Mouse (Mus musculus): ENCODE data around the gene Dscaml1. TPM values are rescaled to one million over a fixed set of nuclear protein-coding genes. Genes with fewer than 3 reads are reported as not detected.

Gene Dscaml1
- polyA plus RNA-seq, 1 experiment from 2014 or later = 0.06 TPM

DNA sequence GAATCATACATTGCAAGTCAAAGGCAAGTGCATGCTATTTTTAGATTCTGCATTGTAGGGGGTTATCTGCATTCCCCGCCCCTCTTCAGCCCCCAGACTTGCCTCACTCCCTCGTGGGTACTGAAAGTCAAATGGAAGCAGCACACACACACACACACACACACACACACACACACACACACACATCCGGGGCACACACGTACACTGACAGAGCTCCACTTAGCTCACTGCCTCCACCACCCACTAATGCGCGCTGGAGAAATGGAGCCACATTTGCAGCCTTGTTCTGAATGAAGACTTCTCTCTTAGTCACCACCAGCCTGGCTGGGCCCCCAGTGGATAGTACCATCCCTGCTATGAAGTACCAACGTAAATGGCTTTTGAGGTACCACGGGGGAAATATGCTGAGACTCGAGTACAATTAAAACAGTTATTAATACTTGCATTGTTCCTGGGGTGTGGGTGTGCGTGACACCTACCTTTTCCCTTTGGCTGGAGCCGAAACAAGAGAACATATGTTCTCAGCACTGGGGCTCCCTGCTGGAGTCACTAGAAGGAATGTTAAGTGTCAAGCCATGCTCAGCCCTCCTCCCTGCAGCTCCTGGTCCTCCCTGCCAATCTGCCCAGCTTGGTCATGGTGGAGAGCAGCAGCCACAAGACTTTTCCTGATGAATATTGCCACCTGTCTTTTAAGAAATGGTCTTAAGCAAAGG lies 91.7 kb downstream of the Dscaml1 start:
- Histone ChIP-seq H3K9me3 (ENCODE audit: control insufficient read depth, low read depth, low read length) (no peaks in the 10 kb centered on the region), H3K27me3 (ENCODE audit: control insufficient read depth, insufficient read depth, low read length) (no peaks in the 10 kb centered on the region), H3K4me3 (ENCODE audit: low read depth, low read length) (no peak overlapping the region), H3K4me2 (replicated peaks; ENCODE audit: low read depth, low read length) (no peak overlapping the region), H3K36me3 (ENCODE audit: control insufficient read depth, insufficient read depth, low read length) (no peaks in the 10 kb centered on the region), H3K27ac (ENCODE audit: low read length) (no peak overlapping the region), H3K9ac (replicated peaks; ENCODE audit: low read depth, low read length) (no peak overlapping the region), H3K4me1 (ENCODE audit: control insufficient read depth, insufficient read depth, low read length) (no peaks in the 10 kb centered on the region)
- ATAC-seq (ENCODE audit: insufficient number of reproducible peaks, insufficient read depth, low FRiP score, low read depth) = no peak
- WGBS = 73% methylated on average over 11 of the region's 11 CpGs

DNA sequence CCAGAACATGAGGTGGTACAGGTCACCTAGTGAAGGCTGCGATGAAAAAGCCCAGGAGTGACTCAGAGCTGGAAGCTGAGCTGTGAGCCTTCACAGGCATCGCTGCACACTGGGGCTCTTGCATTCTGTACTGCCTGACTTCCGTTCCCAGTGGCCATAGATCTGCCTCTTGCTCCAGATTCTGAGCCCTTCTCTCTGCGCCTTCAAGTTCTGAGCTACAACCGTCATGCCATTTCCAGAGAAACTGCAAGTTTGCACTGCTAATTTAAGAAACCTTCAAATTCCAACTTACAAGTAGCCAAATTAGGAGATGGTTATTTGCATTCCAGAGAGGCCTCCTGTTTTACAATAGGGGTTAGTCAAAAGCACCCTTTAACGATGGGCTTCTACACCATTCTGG lies 93.4 kb downstream of the Dscaml1 start:
- no peaks in the 10 kb centered on the region for H3K36me3 ChIP-seq (ENCODE audit: control insufficient read depth, insufficient read depth, low read length)
- H3K4me2 ChIP-seq (replicated peaks; ENCODE audit: low read depth, low read length) = no peak overlapping the region
- H3K4me3 ChIP-seq (ENCODE audit: low read depth, low read length) = no peak overlapping the region
- WGBS = 69% methylated on average over 6 of the region's 6 CpGs
- ATAC-seq (ENCODE audit: insufficient number of reproducible peaks, insufficient read depth, low FRiP score, low read depth) = no peak
- H3K4me1 ChIP-seq (ENCODE audit: control insufficient read depth, insufficient read depth, low read length) = no peaks in the 10 kb centered on the region
- no peaks in the 10 kb centered on the region for H3K9me3 ChIP-seq (ENCODE audit: control insufficient read depth, low read depth, low read length)
- no peak overlapping the region for H3K9ac ChIP-seq (replicated peaks; ENCODE audit: low read depth, low read length)
- no peaks in the 10 kb centered on the region for H3K27me3 ChIP-seq (ENCODE audit: control insufficient read depth, insufficient read depth, low read length)
- no peak overlapping the region for H3K27ac ChIP-seq (ENCODE audit: low read length)

DNA sequence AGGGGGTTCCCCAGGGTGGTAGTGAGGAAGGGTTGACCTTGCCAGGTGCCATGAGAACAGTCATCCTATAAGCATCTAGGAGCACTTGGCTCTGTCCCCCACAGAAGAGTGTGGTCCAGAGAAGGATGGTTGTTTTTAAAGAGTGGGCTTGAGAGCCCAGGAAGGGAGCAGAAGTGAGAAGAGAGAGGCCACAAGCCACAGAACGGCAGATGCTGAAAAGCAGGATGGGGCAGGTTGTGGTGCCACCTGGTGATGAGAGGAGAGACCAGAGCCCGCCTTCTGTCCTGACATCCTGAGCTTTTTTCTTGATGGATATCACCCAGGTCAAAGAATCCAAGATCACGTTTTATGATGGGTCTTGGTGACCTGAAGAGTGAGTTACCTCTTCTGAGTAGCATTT lies 96.4 kb downstream of the Dscaml1 start:
- 59% methylated on average over 3 of the region's 3 CpGs for WGBS
- no peaks in the 10 kb centered on the region for H3K36me3 ChIP-seq (ENCODE audit: control insufficient read depth, insufficient read depth, low read length)
- H3K9me3 ChIP-seq (ENCODE audit: control insufficient read depth, low read depth, low read length) = no peaks in the 10 kb centered on the region
- H3K27me3 ChIP-seq (ENCODE audit: control insufficient read depth, insufficient read depth, low read length) = no peaks in the 10 kb centered on the region
- H3K27ac ChIP-seq (ENCODE audit: low read length) = no peak overlapping the region
- no peak for ATAC-seq (ENCODE audit: insufficient number of reproducible peaks, insufficient read depth, low FRiP score, low read depth)
- H3K9ac ChIP-seq (replicated peaks; ENCODE audit: low read depth, low read length) = no peak overlapping the region
- H3K4me3 ChIP-seq (ENCODE audit: low read depth, low read length) = no peak overlapping the region
- H3K4me2 ChIP-seq (replicated peaks; ENCODE audit: low read depth, low read length) = no peak overlapping the region
- no peaks in the 10 kb centered on the region for H3K4me1 ChIP-seq (ENCODE audit: control insufficient read depth, insufficient read depth, low read length)

DNA sequence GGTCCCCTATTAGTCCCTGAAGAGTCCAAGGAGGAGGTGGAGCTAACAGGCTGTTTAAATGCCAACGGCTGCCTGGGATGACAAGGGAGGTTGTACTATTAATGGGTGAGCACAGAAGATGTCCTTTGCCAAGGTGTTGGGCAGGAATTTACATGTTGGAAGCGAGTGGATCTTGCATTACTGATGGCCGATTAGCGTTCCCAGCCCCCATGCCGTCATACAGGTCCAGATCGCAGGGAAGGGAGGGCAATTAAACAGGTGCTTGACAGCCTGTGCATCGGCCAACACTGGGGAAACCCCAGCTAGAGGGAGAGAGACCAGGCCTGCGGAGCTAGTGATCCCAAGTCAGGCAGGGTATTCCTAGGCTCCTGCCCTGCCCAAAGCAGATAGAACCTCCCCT lies 98.1 kb downstream of the Dscaml1 start:
- Histone ChIP-seq H3K9me3 (ENCODE audit: control insufficient read depth, low read depth, low read length) (no peaks in the 10 kb centered on the region), H3K27me3 (ENCODE audit: control insufficient read depth, insufficient read depth, low read length) (no peaks in the 10 kb centered on the region), H3K4me3 (ENCODE audit: low read depth, low read length) (no peak overlapping the region), H3K9ac (replicated peaks; ENCODE audit: low read depth, low read length) (no peak overlapping the region), H3K27ac (ENCODE audit: low read length) (no peak overlapping the region), H3K4me1 (ENCODE audit: control insufficient read depth, insufficient read depth, low read length) (no peaks in the 10 kb centered on the region), H3K36me3 (ENCODE audit: control insufficient read depth, insufficient read depth, low read length) (no peaks in the 10 kb centered on the region), H3K4me2 (replicated peaks; ENCODE audit: low read depth, low read length) (no peak overlapping the region)
- 69% methylated on average over 8 of the region's 8 CpGs for WGBS
- no peak for ATAC-seq (ENCODE audit: insufficient number of reproducible peaks, insufficient read depth, low FRiP score, low read depth)

DNA sequence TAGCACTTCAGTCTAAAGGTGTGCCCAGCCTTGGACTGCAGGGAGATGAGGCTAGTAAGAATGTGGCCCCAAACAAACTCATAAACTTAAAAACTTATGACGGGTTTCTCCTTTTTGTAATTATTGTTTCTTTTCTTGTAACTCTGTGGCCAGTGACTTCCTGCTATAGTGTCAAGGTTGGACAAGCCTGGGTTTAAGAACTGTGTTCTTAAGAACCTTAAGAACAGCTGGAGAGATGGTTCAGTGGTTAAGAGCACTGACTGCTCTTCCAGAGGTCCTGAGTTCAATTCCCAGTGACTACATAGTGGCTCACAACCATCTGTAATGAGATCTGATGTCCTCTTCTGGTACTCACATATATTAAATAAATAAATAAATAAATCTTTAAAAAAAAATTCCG lies 106.8 kb downstream of the Dscaml1 start:
- Histone ChIP-seq H3K4me2 (replicated peaks; ENCODE audit: low read depth, low read length) (no peak overlapping the region), H3K4me1 (ENCODE audit: control insufficient read depth, insufficient read depth, low read length) (0 out of 2 replicates have a peak, but pooled peaks cover 4% of the 10 kb centered on the region), H3K4me3 (ENCODE audit: low read depth, low read length) (no peak overlapping the region), H3K27ac (ENCODE audit: low read length) (no peak overlapping the region), H3K9me3 (ENCODE audit: control insufficient read depth, low read depth, low read length) (no peaks in the 10 kb centered on the region), H3K27me3 (ENCODE audit: control insufficient read depth, insufficient read depth, low read length) (no peaks in the 10 kb centered on the region), H3K9ac (replicated peaks; ENCODE audit: low read depth, low read length) (no peak overlapping the region), H3K36me3 (ENCODE audit: control insufficient read depth, insufficient read depth, low read length) (no peaks in the 10 kb centered on the region)
- no peak for ATAC-seq (ENCODE audit: insufficient number of reproducible peaks, insufficient read depth, low FRiP score, low read depth)
- WGBS = 91% methylated on average over 2 of the region's 2 CpGs

DNA sequence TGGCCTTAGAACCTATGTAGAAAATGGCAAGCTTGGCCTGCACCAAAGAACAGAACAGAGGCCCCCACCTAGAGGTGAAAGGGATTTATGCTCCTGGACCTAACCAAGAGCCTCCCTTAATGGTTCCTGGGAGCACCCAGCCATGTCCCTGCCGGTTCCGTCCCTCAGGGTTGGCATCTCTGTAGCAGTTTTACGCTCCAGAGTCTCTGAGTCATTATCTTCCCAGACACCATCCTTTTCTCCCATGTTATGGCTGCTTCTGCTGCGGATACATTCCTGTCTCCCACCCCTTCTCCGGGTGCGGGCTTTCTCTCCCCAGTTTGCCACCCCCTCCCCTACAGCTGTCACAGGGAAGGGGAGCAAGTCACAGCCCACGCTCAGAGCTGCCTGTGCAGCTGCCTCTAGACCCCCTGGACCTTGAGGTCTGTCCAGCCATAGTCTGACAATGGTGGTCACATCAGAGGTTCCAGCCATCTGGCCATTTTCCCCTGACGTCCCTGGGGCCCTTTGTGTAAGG lies 108.1 kb downstream of the Dscaml1 start:
- H3K36me3 ChIP-seq (ENCODE audit: control insufficient read depth, insufficient read depth, low read length) = no peaks in the 10 kb centered on the region
- no peak for ATAC-seq (ENCODE audit: insufficient number of reproducible peaks, insufficient read depth, low FRiP score, low read depth)
- 75% methylated on average over 8 of the region's 8 CpGs for WGBS

DNA sequence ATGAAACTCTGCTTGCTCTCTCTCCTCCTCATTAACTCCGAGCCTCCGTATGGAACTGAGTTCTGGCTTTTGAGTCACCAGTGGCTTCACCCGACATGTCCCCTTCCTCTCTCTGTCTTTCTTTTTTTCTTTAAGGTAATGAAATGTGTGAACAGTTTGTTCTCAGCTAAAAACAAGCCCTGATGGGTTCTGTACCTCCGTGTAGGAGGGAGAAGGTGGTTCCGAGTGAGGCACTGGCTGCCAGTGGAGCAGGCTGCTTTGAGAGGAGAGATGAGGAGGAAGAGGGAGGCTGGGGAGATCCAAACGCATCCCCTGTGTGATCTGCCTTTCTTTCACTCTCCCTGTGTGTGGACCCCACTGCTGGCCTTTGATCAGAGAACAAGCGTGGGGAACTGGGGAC lies 111.2 kb downstream of the Dscaml1 start:
- no peaks in the 10 kb centered on the region for H3K27me3 ChIP-seq (ENCODE audit: control insufficient read depth, insufficient read depth, low read length)
- no peak overlapping the region for H3K27ac ChIP-seq (ENCODE audit: low read length)
- no peak overlapping the region for H3K4me3 ChIP-seq (ENCODE audit: low read depth, low read length)
- H3K4me2 ChIP-seq (replicated peaks; ENCODE audit: low read depth, low read length) = no peak overlapping the region
- WGBS = 71% methylated on average over 7 of the region's 7 CpGs
- no peaks in the 10 kb centered on the region for H3K9me3 ChIP-seq (ENCODE audit: control insufficient read depth, low read depth, low read length)
- H3K4me1 ChIP-seq (ENCODE audit: control insufficient read depth, insufficient read depth, low read length) = no peaks in the 10 kb centered on the region
- H3K9ac ChIP-seq (replicated peaks; ENCODE audit: low read depth, low read length) = no peak overlapping the region
- ATAC-seq (ENCODE audit: insufficient number of reproducible peaks, insufficient read depth, low FRiP score, low read depth) = no peak
- H3K36me3 ChIP-seq (ENCODE audit: control insufficient read depth, insufficient read depth, low read length) = no peaks in the 10 kb centered on the region

More for the DNA sequence above, 108.1 kb downstream of the Dscaml1 start:
- H3K9me3 ChIP-seq (ENCODE audit: control insufficient read depth, low read depth, low read length) = no peaks in the 10 kb centered on the region
- no peak overlapping the region for H3K4me2 ChIP-seq (replicated peaks; ENCODE audit: low read depth, low read length)
- 0 out of 2 replicates have a peak, but pooled peaks cover 4% of the 10 kb centered on the region for H3K4me1 ChIP-seq (ENCODE audit: control insufficient read depth, insufficient read depth, low read length)
- H3K27ac ChIP-seq (ENCODE audit: low read length) = no peak overlapping the region
- H3K27me3 ChIP-seq (ENCODE audit: control insufficient read depth, insufficient read depth, low read length) = no peaks in the 10 kb centered on the region
- H3K9ac ChIP-seq (replicated peaks; ENCODE audit: low read depth, low read length) = no peak overlapping the region
- H3K4me3 ChIP-seq (ENCODE audit: low read depth, low read length) = no peak overlapping the region

DNA sequence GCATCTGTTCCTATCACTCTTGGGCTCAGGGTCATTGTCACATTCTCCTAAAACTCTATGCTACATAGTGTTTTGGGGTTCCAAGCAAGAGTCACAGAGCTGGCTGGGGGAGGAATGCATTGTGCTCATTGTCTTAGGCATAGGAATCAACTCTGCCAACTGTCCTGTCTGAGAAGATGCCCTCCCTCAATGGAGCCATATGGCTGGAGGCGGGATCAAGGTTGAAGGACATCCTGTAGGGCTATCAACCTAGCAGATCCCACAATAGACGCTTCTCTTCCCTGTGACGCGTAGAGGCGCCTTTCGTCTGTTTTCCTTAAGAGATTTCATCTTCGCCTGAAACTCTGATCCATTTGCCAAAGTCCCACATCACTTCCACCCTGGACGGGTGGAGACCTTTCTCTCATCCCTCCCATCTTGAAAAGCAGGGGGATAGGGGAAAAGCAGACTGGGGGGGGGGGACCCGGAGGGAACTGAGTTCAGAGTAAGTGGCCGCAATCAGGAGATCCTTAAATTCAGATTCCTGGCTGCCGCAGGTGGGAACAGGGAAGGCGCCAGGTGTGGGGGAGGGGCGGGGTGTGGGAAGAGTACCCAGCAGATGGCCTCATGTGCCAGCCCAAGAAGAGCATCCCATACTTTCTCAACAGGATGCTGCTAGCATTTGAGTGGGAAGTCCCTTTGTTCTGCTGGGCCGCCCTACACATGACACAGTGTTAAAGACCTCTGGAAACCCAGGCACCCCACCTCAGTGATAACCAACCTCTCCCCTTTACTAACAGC lies 113.0 kb downstream of the Dscaml1 start:
- Histone ChIP-seq H3K4me2 (replicated peaks; ENCODE audit: low read depth, low read length) (no peak overlapping the region), H3K27ac (ENCODE audit: low read length) (no peak overlapping the region), H3K4me3 (ENCODE audit: low read depth, low read length) (no peak overlapping the region), H3K9me3 (ENCODE audit: control insufficient read depth, low read depth, low read length) (no peaks in the 10 kb centered on the region), H3K36me3 (ENCODE audit: control insufficient read depth, insufficient read depth, low read length) (no peaks in the 10 kb centered on the region), H3K9ac (replicated peaks; ENCODE audit: low read depth, low read length) (no peak overlapping the region), H3K27me3 (ENCODE audit: control insufficient read depth, insufficient read depth, low read length) (no peaks in the 10 kb centered on the region), H3K4me1 (ENCODE audit: control insufficient read depth, insufficient read depth, low read length) (no peaks in the 10 kb centered on the region)
- ATAC-seq (ENCODE audit: insufficient number of reproducible peaks, insufficient read depth, low FRiP score, low read depth) = no peak
- 70% methylated on average over 14 of the region's 14 CpGs for WGBS

All from stomach, embryonic 14.5 days (tissue).